Mouse (Mus musculus) kidney, postnatal 36 days (tissue): Measurements from ENCODE around the gene Gngt1.

Source experiments
- DNase-seq, 2 experiments: peaks; one replicate each; pipeline ENCODE4 v3.0.0; 2021 to 2022; ENCODE audit warnings: mixed read lengths in 2 of 2

The Gngt1 gene

GRCm38 (mm10) chr6:3993492-3993891 lies at the start of gene Gngt1:
TSS of gene Gngt1 (plus strand) at chr6:3993792.
- DNase-seq = no peak

- no peak for DNase-seq
Measured at GRCm38 (mm10) chr6:3954969-3955368, 38.6 kb upstream of the Gngt1 start.

GRCm38 (mm10) chr6:3967676-3968626 lies 25.6 kb upstream of the Gngt1 start:
- peak; percentile 16 to 45 for DNase-seq

GRCm38 (mm10) chr6:3973679-3974078 lies 19.9 kb upstream of the Gngt1 start:
- peak in 1 of 2 experiments; percentile 1 for DNase-seq

- no peak for DNase-seq
Measured at GRCm38 (mm10) chr6:3982661-3983284, 10.8 kb upstream of the Gngt1 start.

- peak; percentile 12 to 65 for DNase-seq
Measured at GRCm38 (mm10) chr6:3988750-3989149, 4.8 kb upstream of the Gngt1 start, which contains the start of gene Tfpi2. TSS of gene Tfpi2 (minus strand) at chr6:3988919.

- DNase-seq = no peak
Measured at GRCm38 (mm10) chr6:3998089-3998488, 4.5 kb downstream of the Gngt1 start.

- peak in 1 of 2 experiments; percentile 4 for DNase-seq
Measured at GRCm38 (mm10) chr6:3999296-3999695, 5.7 kb downstream of the Gngt1 start.

GRCm38 (mm10) chr6:4000716-4001115 lies 7.1 kb downstream of the Gngt1 start:
- DNase-seq = no peak

- DNase-seq = peak in 1 of 2 experiments; percentile 6
Measured at GRCm38 (mm10) chr6:4003445-4003844, 9.9 kb downstream of the Gngt1 start.

GRCm38 (mm10) chr6:4003890-4004306 lies 10.3 kb downstream of the Gngt1 start, which contains the start of gene Gng11:
TSS of gene Gng11 (plus strand) at chr6:4003904.
- DNase-seq = peak; percentile 81 to 84

- DNase-seq = no peak
Measured at GRCm38 (mm10) chr6:4004808-4005207, 11.2 kb downstream of the Gngt1 start.

GRCm38 (mm10) chr6:4008501-4009040 lies 15.0 kb downstream of the Gngt1 start:
- DNase-seq = peak in 1 of 2 experiments; percentile 7

- DNase-seq = peak; percentile 27 to 65
Measured at GRCm38 (mm10) chr6:4009548-4009947, 16.0 kb downstream of the Gngt1 start.

- DNase-seq = peak in 1 of 2 experiments; percentile 34
Measured at GRCm38 (mm10) chr6:4022645-4023044, 29.1 kb downstream of the Gngt1 start.

GRCm38 (mm10) chr6:4026367-4026766 lies 32.8 kb downstream of the Gngt1 start:
- DNase-seq = no peak

GRCm38 (mm10) chr6:4030956-4031355 lies 37.4 kb downstream of the Gngt1 start:
- no peak for DNase-seq

GRCm38 (mm10) chr6:4041821-4042220 lies 48.2 kb downstream of the Gngt1 start:
- no peak for DNase-seq
